Mouse (Mus musculus) heart, embryonic 12.5 days (tissue): Measurements from ENCODE around the gene Tenm4. TPM values are rescaled to one million over a fixed set of nuclear protein-coding genes. Genes with fewer than 3 reads are reported as not detected.

Source experiments
- ATAC-seq: fragments of 200-750 bp; cut with Nextera tagmentation; 2 replicates; pipeline ENCODE4 v1.8.0; 2017; ENCODE audit warnings: moderate TSS enrichment, moderate library complexity; ENCODE audit not compliant: insufficient number of reproducible peaks, low FRiP score
- H3K27ac ChIP-seq: fragments of 300-500 bp; sonication (generic); 2 replicates; pipeline ENCODE4 v1.5.1; 2016; ENCODE audit warnings: mild to moderate bottlenecking, moderate library complexity; ENCODE audit not compliant: poor library complexity, severe bottlenecking
- H3K27me3 ChIP-seq: fragments of 300-500 bp; sonication (generic); replicated peaks from 2 replicates; pipeline ENCODE4 v1.6.1; 2016; ENCODE audit warnings: mild to moderate bottlenecking, moderate library complexity
- H3K36me3 ChIP-seq: fragments of 300-500 bp; sonication (generic); 2 replicates; pipeline ENCODE4 v1.6.1; 2016; ENCODE audit warnings: mild to moderate bottlenecking, moderate library complexity
- H3K4me1 ChIP-seq: fragments of 300-500 bp; sonication (generic); replicated peaks from 2 replicates; pipeline ENCODE4 v1.6.1; 2016; ENCODE audit warnings: mild to moderate bottlenecking
- H3K4me2 ChIP-seq: fragments of 300-500 bp; sonication (generic); 2 replicates; pipeline ENCODE4 v1.6.1; 2016; ENCODE audit warnings: mild to moderate bottlenecking, moderate library complexity
- H3K4me3 ChIP-seq: fragments of 300-500 bp; sonication (generic); 2 replicates; pipeline ENCODE4 v1.5.1; 2016; ENCODE audit warnings: mild to moderate bottlenecking
- H3K9ac ChIP-seq: fragments of 300-500 bp; sonication (generic); 2 replicates; pipeline ENCODE4 v1.6.1; 2016; ENCODE audit warnings: mild to moderate bottlenecking, moderate library complexity
- H3K9me3 ChIP-seq: fragments of 300-500 bp; sonication (generic); replicated peaks from 2 replicates; pipeline ENCODE4 v1.6.1; 2016; ENCODE audit warnings: mild to moderate bottlenecking, moderate library complexity
- WGBS: fragments of 180-500 bp; shearing (Covaris S2); methylation state at CpG from one replicate; pipeline ENCODE4 v1.1.7; 2016; 5-methylcytosine and 5-hydroxymethylcytosine counted together
- polyA plus RNA-seq: library from polyadenylated mRNA; unstranded; fragments of >200 nt; fragmentation: Nextera tagmentation; extraction: Ambion mirVana; gene quantifications from 2 replicates; pipeline ENCODE4 v1.2.1, GENCODE M21; 2016

The Tenm4 gene
- polyA plus RNA-seq, 1 experiment from 2014 or later, result 10.2 TPM

- H3K9ac ChIP-seq, result no peak overlapping the region
- WGBS, result 83% methylated on average over 1 of the region's 1 CpGs
- peaks cover 4% of the 10 kb centered on the region; the same call in 1 of the 2 replicates for H3K9me3 ChIP-seq
- no peak overlapping the region for H3K4me2 ChIP-seq
- no peak overlapping the region for H3K4me3 ChIP-seq
- ATAC-seq, result no peak
- no peak overlapping the region for H3K27ac ChIP-seq
- no peaks in the 10 kb centered on the region for H3K4me1 ChIP-seq
- no peaks in the 10 kb centered on the region for H3K27me3 ChIP-seq
- no peaks in the 10 kb centered on the region for H3K36me3 ChIP-seq
These were observed 73.8 kb downstream of the Tenm4 start for GRCm38 (mm10) chr7:96244796-96245195.

GRCm38 (mm10) chr7:96259630-96260029 lies 88.6 kb downstream of the Tenm4 start:
- Histone ChIP-seq H3K4me2 (no peak overlapping the region), H3K27ac (no peak overlapping the region), H3K36me3 (no peaks in the 10 kb centered on the region), H3K4me3 (no peak overlapping the region), H3K4me1 (no peaks in the 10 kb centered on the region), H3K9ac (no peak overlapping the region), H3K9me3 (no peaks in the 10 kb centered on the region), H3K27me3 (no peaks in the 10 kb centered on the region)
- ATAC-seq, result no peak
- WGBS, result 68% methylated on average over 6 of the region's 6 CpGs

GRCm38 (mm10) chr7:96262182-96262581 lies 91.1 kb downstream of the Tenm4 start:
- H3K4me3 ChIP-seq, result no peak overlapping the region
- H3K9ac ChIP-seq, result no peak overlapping the region
- H3K36me3 ChIP-seq, result no peaks in the 10 kb centered on the region
- H3K27me3 ChIP-seq, result no peaks in the 10 kb centered on the region
- H3K4me1 ChIP-seq, result no peaks in the 10 kb centered on the region
- no peak for ATAC-seq
- no peak overlapping the region for H3K27ac ChIP-seq
- H3K9me3 ChIP-seq, result no peaks in the 10 kb centered on the region
- H3K4me2 ChIP-seq, result no peak overlapping the region

GRCm38 (mm10) chr7:96265941-96266340 lies 94.9 kb downstream of the Tenm4 start:
- Histone ChIP-seq H3K4me1 (no peaks in the 10 kb centered on the region), H3K4me2 (no peak overlapping the region), H3K36me3 (no peaks in the 10 kb centered on the region), H3K27me3 (no peaks in the 10 kb centered on the region), H3K9me3 (no peaks in the 10 kb centered on the region), H3K4me3 (no peak overlapping the region), H3K27ac (no peak overlapping the region), H3K9ac (no peak overlapping the region)
- 76% methylated on average over 1 of the region's 1 CpGs for WGBS
- no peak for ATAC-seq

- Histone ChIP-seq H3K4me2 (no peak overlapping the region), H3K4me3 (no peak overlapping the region), H3K27ac (no peak overlapping the region), H3K9me3 (no peaks in the 10 kb centered on the region), H3K36me3 (no peaks in the 10 kb centered on the region), H3K4me1 (no peaks in the 10 kb centered on the region), H3K9ac (no peak overlapping the region), H3K27me3 (no peaks in the 10 kb centered on the region)
- no peak for ATAC-seq
- WGBS, result 23% methylated on average over 6 of the region's 6 CpGs
These were observed 96.2 kb downstream of the Tenm4 start for GRCm38 (mm10) chr7:96267266-96267665.

- H3K27ac ChIP-seq, result no peak overlapping the region
- no peaks in the 10 kb centered on the region for H3K27me3 ChIP-seq
- no peaks in the 10 kb centered on the region for H3K36me3 ChIP-seq
- no peak for ATAC-seq
- H3K9me3 ChIP-seq, result 0 out of 2 replicates have a peak, but pooled peaks cover 5% of the 10 kb centered on the region
- H3K9ac ChIP-seq, result no peak overlapping the region
- H3K4me1 ChIP-seq, result no peaks in the 10 kb centered on the region
- 81% methylated on average over 4 of the region's 4 CpGs for WGBS
- no peak overlapping the region for H3K4me3 ChIP-seq
- no peak overlapping the region for H3K4me2 ChIP-seq
These were observed 99.6 kb downstream of the Tenm4 start for GRCm38 (mm10) chr7:96270684-96271083.

GRCm38 (mm10) chr7:96272068-96272467 lies 101.0 kb downstream of the Tenm4 start:
- H3K27me3 ChIP-seq, result no peaks in the 10 kb centered on the region
- no peak overlapping the region for H3K27ac ChIP-seq
- H3K36me3 ChIP-seq, result no peaks in the 10 kb centered on the region
- no peak overlapping the region for H3K4me2 ChIP-seq
- H3K4me1 ChIP-seq, result no peaks in the 10 kb centered on the region
- 0 out of 2 replicates have a peak, but pooled peaks cover 5% of the 10 kb centered on the region for H3K9me3 ChIP-seq
- no peak overlapping the region for H3K9ac ChIP-seq
- H3K4me3 ChIP-seq, result no peak overlapping the region
- 67% methylated on average over 3 of the region's 3 CpGs for WGBS
- ATAC-seq, result no peak

- no peak for ATAC-seq
- 0 out of 2 replicates have a peak, but pooled peaks cover 5% of the 10 kb centered on the region for H3K9me3 ChIP-seq
- H3K36me3 ChIP-seq, result no peaks in the 10 kb centered on the region
- peaks cover 4% of the 10 kb centered on the region; the same call in 1 of the 2 replicates for H3K4me1 ChIP-seq
- H3K27me3 ChIP-seq, result no peaks in the 10 kb centered on the region
- no peak overlapping the region for H3K27ac ChIP-seq
- H3K4me3 ChIP-seq, result no peak overlapping the region
- 82% methylated on average over 2 of the region's 2 CpGs for WGBS
- no peak overlapping the region for H3K4me2 ChIP-seq
- no peak overlapping the region for H3K9ac ChIP-seq
These were observed 103.4 kb downstream of the Tenm4 start for GRCm38 (mm10) chr7:96274486-96274885.

GRCm38 (mm10) chr7:96277550-96277949 lies 106.5 kb downstream of the Tenm4 start:
- Histone ChIP-seq H3K4me2 (no peak overlapping the region), H3K9me3 (0 out of 2 replicates have a peak, but pooled peaks cover 5% of the 10 kb centered on the region), H3K9ac (no peak overlapping the region), H3K4me3 (no peak overlapping the region), H3K27ac (no peak overlapping the region), H3K36me3 (no peaks in the 10 kb centered on the region), H3K4me1 (peaks cover 4% of the 10 kb centered on the region; the same call in 1 of the 2 replicates), H3K27me3 (no peaks in the 10 kb centered on the region)
- no peak for ATAC-seq
- 74% methylated on average over 10 of the region's 10 CpGs for WGBS

GRCm38 (mm10) chr7:96278378-96278777 lies 107.3 kb downstream of the Tenm4 start:
- Histone ChIP-seq H3K4me2 (no peak overlapping the region), H3K9ac (no peak overlapping the region), H3K4me3 (no peak overlapping the region), H3K9me3 (0 out of 2 replicates have a peak, but pooled peaks cover 5% of the 10 kb centered on the region), H3K27ac (no peak overlapping the region), H3K36me3 (no peaks in the 10 kb centered on the region), H3K4me1 (peaks cover 4% of the 10 kb centered on the region; the same call in 1 of the 2 replicates), H3K27me3 (no peaks in the 10 kb centered on the region)
- no peak for ATAC-seq
- WGBS, result 84% methylated on average over 11 of the region's 11 CpGs

- Histone ChIP-seq H3K27ac (no peak overlapping the region), H3K4me2 (no peak overlapping the region), H3K9ac (no peak overlapping the region), H3K27me3 (no peaks in the 10 kb centered on the region), H3K4me1 (peaks cover 4% of the 10 kb centered on the region; the same call in 1 of the 2 replicates), H3K4me3 (no peak overlapping the region), H3K36me3 (no peaks in the 10 kb centered on the region), H3K9me3 (no peaks in the 10 kb centered on the region)
- no peak for ATAC-seq
- WGBS, result 77% methylated on average over 4 of the region's 4 CpGs
These were observed 109.7 kb downstream of the Tenm4 start for GRCm38 (mm10) chr7:96280795-96281194.

- Histone ChIP-seq H3K4me1 (no peaks in the 10 kb centered on the region), H3K9ac (no peak overlapping the region), H3K27ac (no peak overlapping the region), H3K27me3 (no peaks in the 10 kb centered on the region), H3K36me3 (no peaks in the 10 kb centered on the region), H3K4me2 (no peak overlapping the region), H3K9me3 (no peaks in the 10 kb centered on the region), H3K4me3 (no peak overlapping the region)
- no peak for ATAC-seq
- WGBS, result 84% methylated on average over 2 of the region's 2 CpGs
These were observed 119.5 kb downstream of the Tenm4 start for GRCm38 (mm10) chr7:96290576-96290975.
